Mouse (Mus musculus) embryonic facial prominence, embryonic 12.5 days (tissue): ENCODE data around the gene Nav1. TPM values are rescaled to one million over a fixed set of nuclear protein-coding genes. Genes with fewer than 3 reads are reported as not detected.

Source experiments
- ATAC-seq: fragments of 200-750 bp; cut with Nextera tagmentation; 2 replicates; pipeline ENCODE4 v1.8.0; 2017; ENCODE audit not compliant: insufficient number of reproducible peaks, insufficient read depth, low FRiP score, low TSS enrichment
- H3K27ac ChIP-seq: fragments of 300-500 bp; sonication (generic); 2 replicates; pipeline ENCODE4 v1.5.1; 2016; ENCODE audit warnings: mild to moderate bottlenecking
- H3K27me3 ChIP-seq: fragments of 300-500 bp; sonication (generic); 2 replicates; pipeline ENCODE4 v1.6.1; 2016; ENCODE audit warnings: mild to moderate bottlenecking, moderate library complexity
- H3K36me3 ChIP-seq: fragments of 300-500 bp; sonication (generic); 2 replicates; pipeline ENCODE4 v1.6.1; 2016; ENCODE audit warnings: mild to moderate bottlenecking
- H3K4me1 ChIP-seq: fragments of 300-500 bp; sonication (generic); 2 replicates; pipeline ENCODE4 v1.6.1; 2016
- H3K4me2 ChIP-seq: fragments of 300-500 bp; sonication (generic); replicated peaks from 2 replicates; pipeline ENCODE4 v1.6.1; 2016; ENCODE audit warnings: mild to moderate bottlenecking, moderate library complexity
- H3K4me3 ChIP-seq: fragments of 300-500 bp; sonication (generic); 2 replicates; pipeline ENCODE4 v1.5.1; 2016; ENCODE audit warnings: mild to moderate bottlenecking
- H3K9ac ChIP-seq: fragments of 300-500 bp; sonication (generic); 2 replicates; pipeline ENCODE4 v1.6.1; 2016; ENCODE audit warnings: mild to moderate bottlenecking, moderate library complexity
- H3K9me3 ChIP-seq: fragments of 300-500 bp; sonication (generic); 2 replicates; pipeline ENCODE4 v1.6.1; 2016; ENCODE audit warnings: mild to moderate bottlenecking, moderate library complexity
- WGBS: fragments of 180-500 bp; shearing (Covaris S2); methylation state at CpG from one replicate; pipeline ENCODE4 v1.1.7; 2016; 5-methylcytosine and 5-hydroxymethylcytosine counted together
- microRNA-seq: library from miRNA; unstranded; fragments of <30 nt; microRNA quantifications from one replicate; pipeline ENCODE4, GENCODE M21; 2017
- polyA plus RNA-seq: library from polyadenylated mRNA; unstranded; fragments of >200 nt; fragmentation: Nextera tagmentation; extraction: Ambion mirVana; gene quantifications from 2 replicates; pipeline ENCODE4 v1.2.1, GENCODE M21; 2016

The Nav1 gene
- polyA plus RNA-seq, 1 experiment from 2014 or later: 18.6 TPM

- no peak overlapping the region for H3K27ac ChIP-seq
- 94% methylated on average over 6 of the region's 6 CpGs for WGBS
- no peaks in the 10 kb centered on the region for H3K9me3 ChIP-seq
- no peak overlapping the region for H3K4me2 ChIP-seq
- peaks cover 67% of the 10 kb centered on the region for H3K36me3 ChIP-seq
- no peaks in the 10 kb centered on the region for H3K27me3 ChIP-seq
- H3K4me1 ChIP-seq: peaks cover 5% of the 10 kb centered on the region; the same call in 1 of the 2 replicates
- no peak overlapping the region for H3K9ac ChIP-seq
- ATAC-seq: no peak
- no peak overlapping the region for H3K4me3 ChIP-seq
These were observed 184.3 kb downstream of the Nav1 start for GRCm38 (mm10) chr1:135422772-135423171.

- no peak overlapping the region for H3K4me2 ChIP-seq
- peaks cover 92% of the 10 kb centered on the region for H3K36me3 ChIP-seq
- no peak overlapping the region for H3K4me3 ChIP-seq
- H3K9ac ChIP-seq: no peak overlapping the region
- no peak for ATAC-seq
- no peaks in the 10 kb centered on the region for H3K27me3 ChIP-seq
- no peaks in the 10 kb centered on the region for H3K9me3 ChIP-seq
- H3K4me1 ChIP-seq: no peaks in the 10 kb centered on the region
- H3K27ac ChIP-seq: no peak overlapping the region
These were observed 193.1 kb downstream of the Nav1 start for GRCm38 (mm10) chr1:135413996-135414395.

GRCm38 (mm10) chr1:135412130-135412529, 195.0 kb downstream of the Nav1 start:
- Histone ChIP-seq H3K4me2 (no peak overlapping the region), H3K9me3 (no peaks in the 10 kb centered on the region), H3K27me3 (no peaks in the 10 kb centered on the region), H3K4me3 (no peak overlapping the region), H3K9ac (no peak overlapping the region), H3K27ac (no peak overlapping the region), H3K36me3 (peaks cover 90% of the 10 kb centered on the region), H3K4me1 (no peaks in the 10 kb centered on the region)
- ATAC-seq: no peak
- 87% methylated on average over 4 of the region's 4 CpGs for WGBS

GRCm38 (mm10) chr1:135410967-135411366, 196.1 kb downstream of the Nav1 start:
- H3K9me3 ChIP-seq: no peaks in the 10 kb centered on the region
- no peak overlapping the region for H3K9ac ChIP-seq
- H3K4me2 ChIP-seq: no peak overlapping the region
- no peaks in the 10 kb centered on the region for H3K4me1 ChIP-seq
- no peak for ATAC-seq
- no peak overlapping the region for H3K27ac ChIP-seq
- peaks cover 88% of the 10 kb centered on the region for H3K36me3 ChIP-seq
- H3K27me3 ChIP-seq: no peaks in the 10 kb centered on the region
- WGBS: 80% methylated on average over 2 of the region's 2 CpGs
- H3K4me3 ChIP-seq: no peak overlapping the region

- H3K27me3 ChIP-seq: no peaks in the 10 kb centered on the region
- H3K9ac ChIP-seq: no peak overlapping the region
- H3K4me3 ChIP-seq: no peak overlapping the region
- no peak overlapping the region for H3K27ac ChIP-seq
- peaks cover 88% of the 10 kb centered on the region for H3K36me3 ChIP-seq
- H3K4me2 ChIP-seq: no peak overlapping the region
- 95% methylated on average over 4 of the region's 4 CpGs for WGBS
- no peaks in the 10 kb centered on the region for H3K4me1 ChIP-seq
- no peaks in the 10 kb centered on the region for H3K9me3 ChIP-seq
- ATAC-seq: no peak
These were observed 198.1 kb downstream of the Nav1 start for GRCm38 (mm10) chr1:135408973-135409372.

GRCm38 (mm10) chr1:135405356-135405755, 201.7 kb downstream of the Nav1 start:
- WGBS: 87% methylated on average over 7 of the region's 7 CpGs
- H3K9me3 ChIP-seq: no peaks in the 10 kb centered on the region
- H3K27me3 ChIP-seq: no peaks in the 10 kb centered on the region
- ATAC-seq: no peak
- peaks cover 88% of the 10 kb centered on the region for H3K36me3 ChIP-seq
- no peak overlapping the region for H3K9ac ChIP-seq
- no peak overlapping the region for H3K4me3 ChIP-seq
- H3K4me2 ChIP-seq: no peak overlapping the region
- H3K4me1 ChIP-seq: no peaks in the 10 kb centered on the region
- H3K27ac ChIP-seq: no peak overlapping the region

- no peaks in the 10 kb centered on the region for H3K4me1 ChIP-seq
- WGBS: 94% methylated on average over 3 of the region's 3 CpGs
- H3K36me3 ChIP-seq: peaks cover 84% of the 10 kb centered on the region
- no peak overlapping the region for H3K9ac ChIP-seq
- H3K27ac ChIP-seq: no peak overlapping the region
- H3K4me3 ChIP-seq: no peak overlapping the region
- no peaks in the 10 kb centered on the region for H3K9me3 ChIP-seq
- H3K27me3 ChIP-seq: no peaks in the 10 kb centered on the region
- no peak overlapping the region for H3K4me2 ChIP-seq
- ATAC-seq: no peak
These were observed 205.5 kb downstream of the Nav1 start for GRCm38 (mm10) chr1:135401452-135402110.

- Histone ChIP-seq H3K9ac (no peak overlapping the region), H3K27me3 (no peaks in the 10 kb centered on the region), H3K27ac (no peak overlapping the region), H3K4me3 (no peak overlapping the region), H3K4me2 (no peak overlapping the region), H3K9me3 (no peaks in the 10 kb centered on the region), H3K36me3 (peaks cover 79% of the 10 kb centered on the region), H3K4me1 (no peaks in the 10 kb centered on the region)
- ATAC-seq: no peak
- WGBS: 93% methylated on average over 5 of the region's 5 CpGs
These were observed 207.6 kb downstream of the Nav1 start for GRCm38 (mm10) chr1:135399466-135399865.

- H3K9me3 ChIP-seq: no peaks in the 10 kb centered on the region
- H3K36me3 ChIP-seq: peaks cover 82% of the 10 kb centered on the region
- H3K4me3 ChIP-seq: no peak overlapping the region
- no peak overlapping the region for H3K4me2 ChIP-seq
- H3K27me3 ChIP-seq: no peaks in the 10 kb centered on the region
- H3K27ac ChIP-seq: no peak overlapping the region
- H3K9ac ChIP-seq: no peak overlapping the region
- 90% methylated on average over 9 of the region's 9 CpGs for WGBS
- ATAC-seq: no peak
- no peaks in the 10 kb centered on the region for H3K4me1 ChIP-seq
These were observed 221.9 kb downstream of the Nav1 start for GRCm38 (mm10) chr1:135385161-135385560.

Small RNAs within 50 kb of the gene (microRNA-seq; reads per million reads assigned to microRNA genes)
- gene Mir1231: 1.3 reads per million

Other genes with a start within 250 kb of the Nav1 start
- gene Shisa4, start 232.1 kb downstream of the Nav1 start, polyA plus RNA-seq: 43.5 and 43.6 TPM in 2 replicates
- 183 and 189 TPM in 2 replicates for gene Ipo9, start 176.8 kb downstream of the Nav1 start, polyA plus RNA-seq
- gene Csrp1, start 112.8 kb upstream of the Nav1 start, polyA plus RNA-seq: 75.1 and 78.9 TPM in 2 replicates
- 52.8 and 55.0 TPM in 2 replicates for gene Phlda3, start 158.8 kb upstream of the Nav1 start, polyA plus RNA-seq
- gene Tnni1, start 172.1 kb upstream of the Nav1 start, polyA plus RNA-seq: 48.6 and 66.8 TPM in 2 replicates
- 6.6 TPM in 2 replicates for gene Lad1, start 211.3 kb upstream of the Nav1 start, polyA plus RNA-seq
- 23.0 and 27.7 TPM in 2 replicates for gene Tnnt2, start 229.1 kb upstream of the Nav1 start, polyA plus RNA-seq